Mouse (Mus musculus) gastrocnemius, postnatal 25 days (tissue): Measurements from ENCODE around the gene Fam167b. TPM values are rescaled to one million over a fixed set of nuclear protein-coding genes. Genes with fewer than 3 reads are reported as not detected.
"Not testable (repeated sequence)": the region's sequence is repeated elsewhere in the genome, so short reads cannot be mapped to it uniquely, and the experiment has no call there.

Experiments used
- DNase-seq: peaks from one replicate; pipeline ENCODE4 v3.0.0; 2022
- microRNA-seq, 2 experiments: library from miRNA; unstranded; fragments of <30 nt; microRNA quantifications; one replicate each; pipeline ENCODE4 v1.2.0; 2021; ENCODE audit warnings: borderline replicate concordance in 2 of 2
- total RNA-seq, 2 experiments: library from RNA; stranded (reverse); gene quantifications; 1 replicate in 1 of 2; 2 replicates in 1 of 2; pipeline ENCODE4 v1.2.3; 2021

The Fam167b gene
- total RNA-seq, 2 experiments from 2014 or later: 0.31 TPM; not detected in 1

GRCm38 (mm10) chr4:129558321-129558955 lies 19.9 kb downstream of the Fam167b start:
- peak; percentile 52 for DNase-seq

GRCm38 (mm10) chr4:129557256-129557808 lies 21.0 kb downstream of the Fam167b start:
- no peak for DNase-seq

- DNase-seq: peak; percentile 82
Observed at GRCm38 (mm10) chr4:129556532-129557223, 21.7 kb downstream of the Fam167b start.

- DNase-seq: peak; percentile 10
Observed at GRCm38 (mm10) chr4:129555862-129556531, 22.4 kb downstream of the Fam167b start.

- DNase-seq: peak; percentile 14
Observed at GRCm38 (mm10) chr4:129555421-129555861, 22.9 kb downstream of the Fam167b start.

- not testable (repeated sequence) for DNase-seq
Observed at GRCm38 (mm10) chr4:129554512-129554911, 23.8 kb downstream of the Fam167b start.

GRCm38 (mm10) chr4:129550295-129550694 lies 28.1 kb downstream of the Fam167b start:
- no peak for DNase-seq

- DNase-seq: no peak
Observed at GRCm38 (mm10) chr4:129549306-129549705, 29.0 kb downstream of the Fam167b start.

- DNase-seq: not testable (repeated sequence)
Observed at GRCm38 (mm10) chr4:129547631-129548030, 30.7 kb downstream of the Fam167b start.

- DNase-seq: no peak
Observed at GRCm38 (mm10) chr4:129544106-129544505, 34.2 kb downstream of the Fam167b start.

GRCm38 (mm10) chr4:129542592-129543141 lies 35.7 kb downstream of the Fam167b start, which contains the start of gene Hdac1:
Gene Hdac1, minus strand, starts transcription at chr4:129542713.
- DNase-seq: peak; percentile 99

- no peak for DNase-seq
Observed at GRCm38 (mm10) chr4:129541868-129542591, 36.3 kb downstream of the Fam167b start.

GRCm38 (mm10) chr4:129540012-129540411 lies 38.3 kb downstream of the Fam167b start:
- DNase-seq: no peak

- DNase-seq: not testable (repeated sequence)
Observed at GRCm38 (mm10) chr4:129528901-129529300, 49.4 kb downstream of the Fam167b start.

Small RNA genes within 50 kb of the gene (microRNA-seq; reads per million reads assigned to microRNA genes)
- gene Mir8119: 0 reads per million in 2 experiments

Other genes with a start within 250 kb of the Fam167b start
- gene Rbbp4, start 243.2 kb downstream of the Fam167b start, total RNA-seq: 10 to 100 TPM; 41.0 to 50.6 TPM
- gene Zbtb8os, start 242.9 kb downstream of the Fam167b start, total RNA-seq: 10 to 100 TPM; 23.1 to 24.0 TPM
- gene Zbtb8a, start 200.4 kb downstream of the Fam167b start, total RNA-seq: 1 to 10 TPM; 1.2 to 1.3 TPM
- gene Zbtb8b, start 137.7 kb downstream of the Fam167b start, total RNA-seq: not detected
- 10 to 100 TPM; 25.6 to 26.9 TPM for gene Bsdc1, start 117.0 kb downstream of the Fam167b start, total RNA-seq
- gene Tssk3, start 87.5 kb downstream of the Fam167b start, total RNA-seq: not detected
- not detected for gene Fam229a, start 87.4 kb downstream of the Fam167b start, total RNA-seq
- 1 to 10 TPM; 1.6 to 2.8 TPM for gene Marcksl1, start 65.0 kb downstream of the Fam167b start, total RNA-seq
- 1 to 10 TPM; 9.6 to 9.9 TPM for gene Hdac1, start 35.8 kb downstream of the Fam167b start, total RNA-seq
- under 1 TPM in 1 of 2 experiments, not detected in 1; 0.48 TPM for gene Lck, start 4.9 kb downstream of the Fam167b start, total RNA-seq
- 100 to 1,000 TPM; 116 to 129 TPM for gene Eif3i, start 22.1 kb upstream of the Fam167b start, total RNA-seq
- gene Tmem234, start 22.1 kb upstream of the Fam167b start, total RNA-seq: 10 to 100 TPM; 30.5 to 32.3 TPM
- 1 to 10 TPM in 1 of 2 experiments, under 1 TPM in 1; 0.77 to 1.2 TPM for gene Dcdc2b, start 35.7 kb upstream of the Fam167b start, total RNA-seq
- gene Iqcc, start 40.5 kb upstream of the Fam167b start, total RNA-seq: 10 to 100 TPM in 1 of 2 experiments, 1 to 10 TPM in 1; 8.1 to 11.1 TPM
- 10 to 100 TPM; 52.4 to 59.8 TPM for gene Ccdc28b, start 45.4 kb upstream of the Fam167b start, total RNA-seq
- 10 to 100 TPM; 18.0 to 19.4 TPM for gene Txlna, start 62.5 kb upstream of the Fam167b start, total RNA-seq
- 10 to 100 TPM; 64.6 to 77.1 TPM for gene Kpna6, start 94.2 kb upstream of the Fam167b start, total RNA-seq
- 1 to 10 TPM; 3.5 to 4.7 TPM for gene Tmem39b, start 118.3 kb upstream of the Fam167b start, total RNA-seq
- 10 to 100 TPM; 21.5 to 25.7 TPM for gene Khdrbs1, start 163.8 kb upstream of the Fam167b start, total RNA-seq
- 100 to 1,000 TPM; 556 to 584 TPM for gene Ptp4a2, start 232.7 kb upstream of the Fam167b start, total RNA-seq